Mouse (Mus musculus) liver, adult 2 months (tissue): Measurements from ENCODE around the gene Efcab7.

Experiments used
- CTCF ChIP-seq: fragments of 200-500 bp; IDR thresholded peaks from 2 replicates; pipeline ENCODE4 v1.5.1; 2011; ENCODE audit warnings: low read depth, low read length, control low read depth
- POLR2A ChIP-seq: fragments of 200-500 bp; IDR thresholded peaks from 2 replicates; pipeline ENCODE4 v1.6.1; 2011; ENCODE audit warnings: low read length, control low read depth; ENCODE audit not compliant: insufficient read depth; ENCODE audit errors: extremely low read depth

DNA sequence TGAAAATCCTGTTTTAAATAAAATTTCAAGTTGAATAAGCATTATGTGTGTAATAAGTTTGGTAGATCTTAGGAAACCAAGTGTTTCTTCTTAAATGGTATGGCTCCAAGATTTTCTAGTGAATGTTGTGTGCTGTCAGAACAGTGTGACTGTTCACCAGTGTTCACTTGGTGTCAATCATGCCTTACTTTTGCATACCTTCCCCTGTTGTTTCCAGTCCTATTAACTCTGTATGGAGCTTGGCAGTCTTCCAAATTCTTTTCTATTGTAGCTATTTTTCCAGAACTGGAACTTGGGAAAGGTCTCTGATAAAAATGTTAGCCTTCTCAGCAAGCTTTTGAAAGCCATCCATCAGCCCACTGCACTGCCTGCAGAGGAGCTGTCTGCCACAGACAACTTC is 53.4 kb downstream of the Efcab7 start:
- TF ChIP-seq POLR2A (no peak), CTCF (no peak)
